Mouse (Mus musculus): Measurements from ENCODE around the gene Gm9958. TPM values are rescaled to one million over a fixed set of nuclear protein-coding genes. Genes with fewer than 3 reads are reported as not detected.

Gm9958 gene
- polyA plus RNA-seq, 1 experiment from 2014 or later, result 3.0 TPM

DNA sequence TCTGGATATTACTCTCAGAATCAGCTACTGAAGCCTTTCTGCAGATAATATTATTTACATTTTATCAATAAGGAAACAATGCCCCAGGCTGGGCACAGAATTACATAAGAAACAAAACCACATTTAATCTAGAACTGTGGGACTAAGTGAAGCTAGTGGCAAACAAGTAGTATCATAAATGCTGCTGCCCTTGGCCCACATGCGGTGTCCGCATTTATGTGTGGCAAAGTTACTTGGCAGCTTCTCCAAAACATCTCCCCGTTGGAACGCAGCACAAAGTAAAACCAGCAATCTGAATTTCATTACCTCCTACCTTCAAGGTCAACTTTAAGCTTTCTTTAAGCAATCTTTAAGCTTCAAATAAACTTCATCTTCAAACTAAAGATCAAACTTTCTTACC, 26.2 kb upstream of the Gm9958 start:
- no peaks in the 10 kb centered on the region for H3K9me3 ChIP-seq (ENCODE audit: control insufficient read depth)
- no peaks in the 10 kb centered on the region for H3K4me1 ChIP-seq (replicated peaks; ENCODE audit: control insufficient read depth, insufficient read depth, low read length)
- no peak for ATAC-seq
- H3K9ac ChIP-seq (ENCODE audit: low read depth, low read length), result no peak overlapping the region
- TF ChIP-seq CTCF (IDR thresholded peaks at IDR 0.05; ENCODE audit: low read depth), result no peak
- H3K4me2 ChIP-seq (replicated peaks; ENCODE audit: low read depth), result no peak overlapping the region
- H3K4me3 ChIP-seq (ENCODE audit: low read depth, low read length), result no peak overlapping the region
- 52% methylated on average over 4 of the region's 4 CpGs for WGBS
- H3K27ac ChIP-seq (ENCODE audit: low read depth, low read length), result no peak overlapping the region
- H3K27me3 ChIP-seq (replicated peaks; ENCODE audit: control insufficient read depth, insufficient read depth, low read length), result no peaks in the 10 kb centered on the region
- H3K36me3 ChIP-seq (ENCODE audit: control insufficient read depth, insufficient read depth), result no peaks in the 10 kb centered on the region

- Histone ChIP-seq H3K36me3 (ENCODE audit: control insufficient read depth, insufficient read depth) (no peaks in the 10 kb centered on the region), H3K4me3 (ENCODE audit: low read depth, low read length) (no peak overlapping the region), H3K9ac (ENCODE audit: low read depth, low read length) (no peak overlapping the region), H3K27me3 (replicated peaks; ENCODE audit: control insufficient read depth, insufficient read depth, low read length) (no peaks in the 10 kb centered on the region), H3K9me3 (ENCODE audit: control insufficient read depth) (no peaks in the 10 kb centered on the region), H3K4me2 (replicated peaks; ENCODE audit: low read depth) (no peak overlapping the region), H3K4me1 (replicated peaks; ENCODE audit: control insufficient read depth, insufficient read depth, low read length) (no peaks in the 10 kb centered on the region), H3K27ac (ENCODE audit: low read depth, low read length) (no peak overlapping the region)
- TF ChIP-seq CTCF (IDR thresholded peaks at IDR 0.05; ENCODE audit: low read depth), result no peak
- 89% methylated on average over 3 of the region's 3 CpGs for whole genome bisulfite sequencing
- ATAC-seq, result no peak
These were observed 20.1 kb upstream of the Gm9958 start for GRCm38 (mm10) chr5:90346877-90347276.

DNA sequence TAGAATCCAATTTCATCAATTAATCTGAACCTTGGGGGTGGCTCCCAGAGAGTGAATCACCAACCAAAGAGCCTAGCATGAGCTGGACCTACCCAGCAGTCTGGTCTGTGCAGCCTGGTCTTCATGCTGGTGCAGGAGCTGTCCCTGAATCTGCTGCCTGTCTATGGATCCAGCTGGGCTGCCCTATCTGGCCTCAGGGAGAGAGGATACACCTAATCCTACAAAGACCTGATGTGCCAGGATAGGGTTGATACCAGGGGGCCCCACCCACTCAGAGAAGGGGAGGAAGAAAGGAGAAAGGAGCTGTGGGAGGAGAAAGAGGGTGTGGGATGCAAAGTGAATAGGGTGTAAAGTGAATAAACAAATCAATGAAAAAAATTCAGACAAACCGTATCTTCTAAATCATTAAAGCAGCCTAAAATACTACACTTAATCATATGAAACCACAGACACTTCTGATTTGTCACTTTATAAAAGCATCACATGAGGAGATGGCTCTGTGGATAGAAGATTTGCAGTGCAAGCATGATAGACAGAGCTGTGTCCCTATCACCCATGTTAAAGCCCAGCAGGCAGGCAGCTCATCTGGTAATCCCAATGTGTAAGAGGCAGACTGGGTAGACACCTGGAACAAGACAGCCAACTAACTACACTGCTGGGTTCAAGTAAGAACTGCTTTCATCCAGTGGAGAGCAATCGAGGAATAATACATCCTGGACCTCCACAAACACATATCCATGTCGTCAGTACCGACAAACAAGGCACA, 13.3 kb upstream of the Gm9958 start:
- H3K4me1 ChIP-seq (replicated peaks; ENCODE audit: control insufficient read depth, insufficient read depth, low read length), result no peaks in the 10 kb centered on the region
- H3K36me3 ChIP-seq (ENCODE audit: control insufficient read depth, insufficient read depth), result 0 out of 2 replicates have a peak, but pooled peaks cover 4% of the 10 kb centered on the region

GRCm38 (mm10) chr5:90355824-90356223, 11.2 kb upstream of the Gm9958 start:
- Histone ChIP-seq H3K9me3 (ENCODE audit: control insufficient read depth) (no peaks in the 10 kb centered on the region), H3K36me3 (ENCODE audit: control insufficient read depth, insufficient read depth) (0 out of 2 replicates have a peak, but pooled peaks cover 8% of the 10 kb centered on the region), H3K4me2 (replicated peaks; ENCODE audit: low read depth) (no peak overlapping the region), H3K4me1 (replicated peaks; ENCODE audit: control insufficient read depth, insufficient read depth, low read length) (no peaks in the 10 kb centered on the region), H3K4me3 (ENCODE audit: low read depth, low read length) (no peak overlapping the region), H3K27me3 (replicated peaks; ENCODE audit: control insufficient read depth, insufficient read depth, low read length) (no peaks in the 10 kb centered on the region), H3K27ac (ENCODE audit: low read depth, low read length) (no peak overlapping the region), H3K9ac (ENCODE audit: low read depth, low read length) (no peak overlapping the region)
- 77% methylated on average over 3 of the region's 3 CpGs for WGBS
- no peak for ATAC-seq
- no peak for TF ChIP-seq CTCF (IDR thresholded peaks at IDR 0.05; ENCODE audit: low read depth)

More for the DNA sequence above, 13.3 kb upstream of the Gm9958 start:
- Histone ChIP-seq H3K9me3 (ENCODE audit: control insufficient read depth) (no peaks in the 10 kb centered on the region), H3K4me2 (replicated peaks; ENCODE audit: low read depth) (no peak overlapping the region), H3K4me3 (ENCODE audit: low read depth, low read length) (no peak overlapping the region), H3K9ac (ENCODE audit: low read depth, low read length) (no peak overlapping the region), H3K27me3 (replicated peaks; ENCODE audit: control insufficient read depth, insufficient read depth, low read length) (no peaks in the 10 kb centered on the region), H3K27ac (ENCODE audit: low read depth, low read length) (no peak overlapping the region)
- 81% methylated on average over 4 of the region's 4 CpGs for WGBS
- no peak for TF ChIP-seq CTCF (IDR thresholded peaks at IDR 0.05; ENCODE audit: low read depth)
- no peak for ATAC-seq

GRCm38 (mm10) chr5:90364526-90364925, 2.5 kb upstream of the Gm9958 start:
- under 1% methylated on average over 6 of the region's 6 CpGs for WGBS
- no peak for ATAC-seq
- H3K27ac ChIP-seq (ENCODE audit: low read depth, low read length), result no peak overlapping the region

GRCm38 (mm10) chr5:90365141-90365951, 1.7 kb upstream of the Gm9958 start:
- no peaks in the 10 kb centered on the region; the same call in 1 of the 2 replicates for H3K4me1 ChIP-seq (replicated peaks; ENCODE audit: control insufficient read depth, insufficient read depth, low read length)
- H3K27ac ChIP-seq (ENCODE audit: low read depth, low read length), result peak overlapping the region; percentile 100
- no peaks in the 10 kb centered on the region; the same call in 1 of the 2 replicates for H3K36me3 ChIP-seq (ENCODE audit: control insufficient read depth, insufficient read depth)
- no peaks in the 10 kb centered on the region for H3K27me3 ChIP-seq (replicated peaks; ENCODE audit: control insufficient read depth, insufficient read depth, low read length)
- peak overlapping the region; percentile 80 for H3K4me2 ChIP-seq (replicated peaks; ENCODE audit: low read depth)
- peak; percentile 19 for ATAC-seq
- peak; percentile 15; the same call in 1 of the 2 replicates for TF ChIP-seq CTCF (IDR thresholded peaks at IDR 0.05; ENCODE audit: low read depth)
- H3K4me3 ChIP-seq (ENCODE audit: low read depth, low read length), result peak overlapping the region; percentile 84
- no peaks in the 10 kb centered on the region for H3K9me3 ChIP-seq (ENCODE audit: control insufficient read depth)
- peak overlapping the region; percentile 99 for H3K9ac ChIP-seq (ENCODE audit: low read depth, low read length)
- WGBS, result under 1% methylated on average over 53 of the region's 61 CpGs

More at GRCm38 (mm10) chr5:90364526-90364925, 2.5 kb upstream of the Gm9958 start:
- Histone ChIP-seq H3K9me3 (ENCODE audit: control insufficient read depth) (no peaks in the 10 kb centered on the region), H3K4me2 (replicated peaks; ENCODE audit: low read depth) (peak overlapping the region; percentile 80), H3K27me3 (replicated peaks; ENCODE audit: control insufficient read depth, insufficient read depth, low read length) (no peaks in the 10 kb centered on the region), H3K4me1 (replicated peaks; ENCODE audit: control insufficient read depth, insufficient read depth, low read length) (no peaks in the 10 kb centered on the region; the same call in 1 of the 2 replicates), H3K36me3 (ENCODE audit: control insufficient read depth, insufficient read depth) (peaks cover 4% of the 10 kb centered on the region; the same call in 1 of the 2 replicates), H3K4me3 (ENCODE audit: low read depth, low read length) (peak overlapping the region; percentile 84), H3K9ac (ENCODE audit: low read depth, low read length) (peak overlapping the region; percentile 99; the same call in 1 of the 2 replicates)
- peak; percentile 79 for TF ChIP-seq CTCF (IDR thresholded peaks at IDR 0.05; ENCODE audit: low read depth)

Data from intestine, postnatal 0 days (tissue).